Mouse (Mus musculus): Measurements from ENCODE around the gene Egfem1.

Egfem1 gene

DNA sequence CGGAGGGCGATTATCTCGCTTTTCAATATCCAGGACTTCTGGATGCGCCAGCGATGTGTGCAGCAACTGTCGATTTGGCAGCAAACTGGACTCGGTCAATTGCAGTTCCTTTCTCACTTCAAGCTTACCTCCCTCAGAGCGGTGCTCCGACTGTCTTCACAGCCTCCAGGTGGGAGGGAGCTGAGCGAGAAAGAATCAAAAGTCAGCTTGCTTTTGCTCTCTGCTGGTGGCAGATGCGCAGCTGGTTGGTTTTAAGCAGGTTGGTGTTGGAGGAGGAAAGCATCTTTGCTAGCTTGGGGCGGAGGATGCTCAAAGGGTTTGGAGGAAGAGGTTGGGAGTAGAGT is at the start of gene Egfem1:
Egfem1 (plus strand) TSS at position 72 of the 344 bp plus-strand sequence.
- DNase-seq (ENCODE audit: low spot score in 2 of 2): no peak

DNA sequence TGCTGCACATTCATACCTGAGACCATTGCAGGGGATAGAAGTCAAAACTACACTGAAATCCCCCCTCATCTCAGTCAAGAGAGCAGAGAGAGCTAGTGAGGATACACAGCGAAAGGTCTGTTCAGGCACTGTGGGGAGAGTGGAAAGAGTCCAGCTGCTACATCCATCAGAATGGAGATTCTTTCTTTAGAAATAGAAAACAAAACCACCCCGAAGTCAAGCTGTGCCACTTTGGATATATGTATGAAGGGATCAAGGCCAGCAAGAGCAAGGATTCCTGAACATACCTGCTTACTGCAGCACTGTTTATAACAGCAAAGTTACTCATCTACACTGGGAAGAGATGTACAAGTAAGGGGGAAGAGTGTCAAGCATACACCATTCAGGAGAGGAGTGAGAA is 48.7 kb upstream of the Egfem1 start:
- DNase-seq (ENCODE audit: low spot score in 2 of 2): no peak

DNA sequence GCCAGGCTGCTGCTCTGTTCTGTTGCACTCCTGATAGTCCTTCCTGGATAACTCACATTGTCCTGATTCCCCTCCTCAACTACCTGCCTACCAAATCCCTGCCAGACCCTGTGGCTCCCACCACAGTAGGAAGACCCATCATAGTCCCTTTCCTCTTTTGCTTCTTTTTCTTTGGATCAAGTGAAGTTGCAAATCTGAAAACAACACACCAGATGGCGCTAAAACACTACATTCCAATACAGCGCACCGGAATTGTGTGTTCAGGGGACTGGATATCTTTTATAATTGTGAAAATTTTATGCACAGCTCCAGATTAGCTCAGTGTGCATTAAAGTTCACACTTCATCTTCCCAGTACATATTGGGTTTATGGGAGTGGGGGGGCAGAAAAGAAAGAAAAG is 45.7 kb upstream of the Egfem1 start:
- peak; percentile 6 to 25 for DNase-seq (ENCODE audit: low spot score in 2 of 2)

DNA sequence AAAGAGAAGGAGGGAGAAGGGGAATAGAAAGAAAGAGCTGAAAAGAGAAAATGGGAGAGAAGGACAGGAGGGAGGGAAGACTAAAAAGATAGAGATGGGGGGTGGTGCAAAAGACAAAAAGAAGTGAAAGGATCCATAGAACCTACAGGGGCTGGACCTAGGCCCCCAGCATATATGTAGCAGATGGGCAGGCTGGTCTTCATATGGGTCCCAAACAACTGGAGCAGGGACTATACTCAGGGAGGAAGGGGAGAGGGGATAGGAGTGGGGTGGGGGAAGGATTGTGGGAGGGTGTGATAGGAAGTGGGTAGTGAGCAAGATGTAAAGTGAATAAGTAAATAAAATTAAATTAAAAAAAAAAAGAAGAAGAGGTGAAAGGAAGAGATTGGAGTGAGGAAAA is 45.2 kb upstream of the Egfem1 start:
- no peak for DNase-seq (ENCODE audit: low spot score in 2 of 2)

DNA sequence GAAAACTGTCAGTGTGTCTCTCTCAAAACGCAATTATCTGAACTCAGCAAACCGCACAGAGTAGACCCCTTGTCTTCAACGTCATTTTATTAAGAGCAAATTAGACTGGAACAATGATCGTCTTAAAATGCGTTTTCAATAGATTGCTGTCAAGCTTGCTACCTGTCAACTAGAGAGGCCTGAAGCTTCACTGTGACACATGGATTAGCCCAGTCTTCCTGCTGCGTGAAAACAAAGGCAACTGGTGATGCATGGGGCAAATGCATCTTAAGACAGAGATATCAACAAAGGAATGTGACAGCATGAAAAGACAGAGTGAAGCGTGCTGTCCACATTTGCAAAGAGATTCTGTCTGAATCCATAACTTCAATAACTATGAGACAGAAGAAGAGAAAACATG is 41.8 kb upstream of the Egfem1 start:
- DNase-seq (ENCODE audit: low spot score in 2 of 2): no peak

DNA sequence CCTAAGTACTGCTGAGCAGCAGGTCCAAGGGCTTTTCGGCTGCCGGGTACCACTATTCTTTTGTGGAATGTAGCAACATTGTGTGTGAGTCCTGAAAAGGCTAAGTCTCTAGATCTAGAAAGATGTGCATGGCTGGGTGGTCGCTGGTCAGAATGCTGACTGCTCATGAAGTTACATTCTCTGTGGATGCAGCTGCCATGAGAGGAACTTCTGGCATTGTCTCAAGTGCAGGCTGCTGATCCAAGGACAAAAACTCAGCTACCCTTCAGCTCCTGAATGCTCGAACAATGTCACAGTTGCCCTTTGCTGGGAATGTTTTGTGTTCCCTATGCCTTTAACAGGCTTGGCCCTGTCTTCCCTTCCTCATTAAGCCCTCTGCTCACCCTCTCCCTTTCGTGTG is 35.5 kb upstream of the Egfem1 start:
- DNase-seq (ENCODE audit: low spot score in 2 of 2): no peak

DNA sequence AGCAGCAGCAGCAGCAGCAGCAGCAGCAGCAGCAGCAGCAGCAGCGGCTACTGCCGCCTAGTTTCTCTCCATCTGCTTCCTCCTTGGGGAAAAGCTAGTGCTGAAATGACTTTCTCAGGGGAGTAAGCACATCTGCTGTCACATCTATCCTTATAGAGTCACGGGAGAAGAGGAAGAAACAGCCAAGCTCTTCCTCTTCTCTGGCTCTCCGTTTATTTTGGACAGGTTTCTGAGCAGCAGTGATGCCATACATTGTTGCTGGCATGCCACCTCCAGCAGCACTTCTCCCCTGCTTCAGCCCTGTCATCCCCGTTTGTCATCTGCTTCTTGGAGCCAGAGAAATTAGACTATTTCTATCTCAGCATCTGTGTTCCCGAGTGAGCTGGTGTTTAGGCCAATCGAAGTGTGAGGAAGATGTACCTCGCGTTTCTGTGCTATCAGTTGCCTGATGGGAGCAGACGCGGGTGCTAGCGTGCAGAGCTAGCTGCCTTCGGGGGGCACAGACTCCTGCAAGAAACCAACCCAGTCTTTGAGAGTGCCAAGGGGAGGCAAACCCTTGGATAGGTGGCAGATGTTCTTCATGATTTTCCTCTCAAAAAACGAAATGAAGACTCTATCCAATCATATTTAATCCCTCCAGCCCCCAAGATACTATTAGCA is 34.4 kb upstream of the Egfem1 start:
- DNase-seq (ENCODE audit: low spot score in 2 of 2): peak in 1 of 2 experiments; percentile 4

DNA sequence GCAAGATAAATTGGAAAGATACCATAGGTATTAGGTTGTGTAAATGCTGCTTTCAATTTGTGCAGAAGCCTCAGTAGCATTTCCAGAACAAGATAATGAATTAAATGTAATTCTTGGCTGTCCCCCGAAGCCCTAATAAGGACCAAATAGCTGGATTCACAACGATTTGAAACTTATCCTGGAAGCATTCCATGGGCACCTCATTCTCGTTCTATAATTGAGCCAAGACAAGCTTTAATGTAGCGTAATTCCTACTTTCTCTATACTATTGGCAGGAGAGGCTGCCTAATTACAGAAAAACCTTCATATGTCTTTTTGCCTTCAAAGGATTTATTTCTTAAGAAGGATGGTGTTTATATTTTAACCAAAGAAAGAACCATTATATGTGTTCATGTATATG is 18.7 kb upstream of the Egfem1 start:
- no peak for DNase-seq (ENCODE audit: low spot score in 2 of 2)

DNA sequence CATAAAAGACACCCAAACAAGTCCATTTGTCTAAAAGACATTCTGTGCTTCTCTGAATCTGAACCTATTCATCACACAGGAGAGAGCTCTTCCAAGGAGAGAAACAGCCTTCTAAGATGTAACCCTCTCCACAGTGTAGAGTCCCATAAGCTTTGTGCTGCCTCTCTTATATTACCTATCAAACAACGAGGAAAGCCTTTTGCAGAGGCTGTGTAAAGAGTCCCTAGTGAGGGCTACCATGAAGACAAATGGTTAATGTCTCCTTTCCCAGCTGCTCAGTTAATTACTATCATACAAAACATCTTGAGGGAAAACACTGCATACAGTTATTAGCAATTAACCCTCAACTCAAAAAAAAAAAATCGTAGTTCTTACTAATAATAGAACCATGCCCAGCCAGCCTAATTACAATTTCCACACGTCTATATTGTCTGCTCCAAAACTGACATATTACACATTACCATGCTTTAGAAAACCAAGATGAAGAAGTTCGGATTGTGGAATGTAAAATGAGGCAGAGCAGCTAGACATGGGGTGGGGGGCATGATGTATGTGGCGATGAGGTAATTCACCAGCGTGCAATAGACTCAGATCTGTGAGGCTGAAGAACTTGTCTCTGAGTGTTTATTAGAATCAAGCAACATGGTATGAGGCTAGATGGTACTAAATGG is 13.3 kb upstream of the Egfem1 start:
- DNase-seq (ENCODE audit: low spot score in 2 of 2): no peak

DNA sequence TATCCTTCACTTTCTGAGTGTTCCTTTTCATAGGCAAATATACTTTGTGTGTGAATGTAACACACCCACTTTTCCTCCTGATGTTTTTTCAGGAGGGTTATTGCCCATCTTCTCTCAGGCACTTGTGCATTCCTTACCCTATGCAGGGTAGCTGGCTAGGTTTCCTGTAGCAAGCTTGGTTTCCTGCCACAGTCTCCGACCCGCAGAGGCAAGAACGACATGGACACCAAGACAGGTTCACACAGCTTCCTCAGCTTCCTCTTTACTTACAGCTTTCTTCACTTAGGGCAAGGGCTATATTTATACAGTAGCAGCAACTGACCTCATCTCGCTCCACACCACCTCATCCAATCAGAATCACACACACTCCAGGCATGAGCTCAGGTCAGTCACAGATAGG is 10.5 kb upstream of the Egfem1 start:
- no peak for DNase-seq (ENCODE audit: low spot score in 2 of 2)

DNA sequence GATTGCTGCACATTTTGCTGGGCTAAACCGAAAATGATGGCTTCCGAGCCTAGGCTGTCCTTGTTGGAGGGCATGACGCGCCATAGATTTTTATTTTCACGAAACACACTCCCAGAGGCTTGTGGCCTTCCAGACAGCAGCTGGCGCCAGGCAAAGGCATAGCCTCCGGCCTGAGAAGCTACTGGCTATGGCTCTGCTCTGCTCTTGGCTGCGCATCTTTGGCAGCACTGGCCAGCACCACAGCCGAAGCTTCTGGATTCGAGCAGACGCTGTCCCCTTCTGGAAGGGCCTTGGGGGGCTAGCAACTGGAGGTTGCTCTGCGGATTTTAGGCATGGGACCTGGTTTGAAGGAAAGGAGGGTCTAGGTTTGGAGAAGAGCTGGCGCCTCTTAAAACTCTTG is 306 bp upstream of the Egfem1 start:
- DNase-seq (ENCODE audit: low spot score in 2 of 2): peak in 1 of 2 experiments; percentile 18

DNA sequence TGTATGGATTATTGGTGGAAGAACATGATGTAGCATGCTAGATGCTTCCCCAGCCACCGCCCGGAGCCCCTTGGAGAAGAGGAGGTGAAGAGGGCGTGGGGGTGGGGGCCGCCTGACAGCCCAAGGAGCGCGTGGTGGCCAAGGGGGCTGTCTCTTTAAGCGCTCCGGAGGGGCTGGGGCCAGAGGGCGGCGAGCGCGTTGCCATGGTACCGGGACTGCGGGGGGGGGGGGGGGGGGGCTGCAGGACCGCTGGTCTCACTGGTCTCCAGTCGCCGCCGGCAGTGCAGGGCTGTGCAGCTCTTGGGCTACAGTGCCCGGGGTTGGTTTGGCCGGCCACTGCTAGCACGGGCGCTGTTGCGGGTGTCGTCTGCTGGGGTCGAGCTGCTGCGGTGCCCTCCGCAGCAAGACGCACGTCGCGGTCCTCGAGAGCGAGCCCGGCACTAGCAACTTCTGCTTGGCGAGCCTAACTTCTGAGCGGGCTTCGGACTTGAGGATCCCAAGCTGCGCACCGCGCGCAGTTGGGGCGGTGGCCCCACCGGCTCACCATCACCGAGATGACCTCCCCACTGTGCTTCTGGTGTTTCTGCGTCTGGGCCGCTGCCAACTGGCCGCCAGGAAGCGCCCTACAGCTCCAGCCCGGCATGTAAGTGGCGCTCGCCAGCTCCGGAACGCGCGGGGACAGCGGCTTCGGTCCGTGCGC is 623 bp downstream of the Egfem1 start:
- DNase-seq (ENCODE audit: low spot score in 2 of 2): peak; percentile 27 to 41

DNA sequence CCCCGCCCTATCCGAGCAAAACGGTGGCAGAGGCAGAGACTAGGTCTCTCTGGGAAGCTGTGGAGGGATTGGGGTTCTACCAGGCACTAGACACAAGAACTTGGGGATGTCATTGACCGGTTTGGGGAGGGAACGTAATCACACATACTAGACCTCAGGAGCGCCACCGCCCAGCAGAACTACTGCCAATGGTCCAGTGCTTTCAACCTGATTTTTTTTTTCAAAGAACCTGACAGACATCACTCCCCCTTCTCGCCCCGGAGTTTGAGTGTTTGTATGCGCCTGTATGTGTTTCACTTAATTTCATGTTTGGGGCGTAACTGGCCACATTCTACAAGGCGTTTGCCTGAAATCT is 1.1 kb downstream of the Egfem1 start:
- no peak for DNase-seq (ENCODE audit: low spot score in 2 of 2)

DNA sequence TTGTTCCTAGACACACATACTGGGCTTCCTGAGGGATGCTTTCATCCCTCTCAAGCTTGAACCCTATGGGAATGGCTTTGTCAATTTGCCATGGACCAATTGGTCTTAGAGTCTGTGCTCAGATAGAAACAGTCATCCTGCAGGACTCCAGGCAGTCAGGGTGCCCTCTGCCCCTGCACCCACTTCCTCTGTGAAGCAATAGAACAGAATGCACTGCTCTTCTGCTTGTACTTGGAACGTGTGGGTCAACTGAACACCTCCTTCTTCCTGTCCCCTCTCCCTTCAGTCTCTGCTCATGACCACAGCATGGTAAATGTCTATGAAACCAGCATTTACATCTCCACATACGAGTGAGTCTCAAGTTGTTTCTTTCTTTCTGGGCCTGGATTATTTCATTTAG is 16.6 kb downstream of the Egfem1 start:
- DNase-seq (ENCODE audit: low spot score in 2 of 2): no peak

DNA sequence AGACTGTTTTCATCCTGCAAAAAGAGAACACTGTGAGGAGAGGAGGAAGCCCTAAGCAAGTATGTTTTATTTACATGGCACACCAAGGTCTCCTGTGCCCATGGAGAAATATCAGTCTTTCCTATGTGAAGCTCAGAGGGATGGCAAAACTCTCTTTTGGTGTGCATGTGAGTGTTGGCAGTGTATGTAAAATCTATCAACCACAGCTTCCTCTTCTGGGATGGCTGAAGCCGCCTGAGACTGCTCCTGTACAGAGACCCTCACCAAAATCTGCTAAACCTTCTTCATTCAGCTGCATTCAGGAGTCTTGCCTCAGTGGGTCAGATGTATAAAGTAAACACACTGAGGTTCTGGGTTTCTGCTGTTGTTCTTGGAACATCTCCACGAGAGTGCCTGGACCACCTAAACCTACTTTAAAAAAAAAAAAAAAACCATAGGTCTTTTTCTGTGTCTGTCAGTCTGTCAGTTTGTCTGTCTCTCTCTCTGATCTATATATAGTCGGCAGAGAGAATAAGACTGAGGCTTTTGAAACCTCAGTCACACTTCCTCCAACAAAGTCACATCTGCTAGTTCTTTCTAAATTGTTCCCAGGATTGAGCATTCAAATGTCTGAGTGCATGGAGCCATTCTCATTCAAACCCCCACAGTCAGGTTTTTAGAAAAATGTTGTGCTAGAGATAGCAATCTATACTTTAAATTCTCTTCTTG is 24.3 kb downstream of the Egfem1 start:
- DNase-seq (ENCODE audit: low spot score in 2 of 2): no peak

DNA sequence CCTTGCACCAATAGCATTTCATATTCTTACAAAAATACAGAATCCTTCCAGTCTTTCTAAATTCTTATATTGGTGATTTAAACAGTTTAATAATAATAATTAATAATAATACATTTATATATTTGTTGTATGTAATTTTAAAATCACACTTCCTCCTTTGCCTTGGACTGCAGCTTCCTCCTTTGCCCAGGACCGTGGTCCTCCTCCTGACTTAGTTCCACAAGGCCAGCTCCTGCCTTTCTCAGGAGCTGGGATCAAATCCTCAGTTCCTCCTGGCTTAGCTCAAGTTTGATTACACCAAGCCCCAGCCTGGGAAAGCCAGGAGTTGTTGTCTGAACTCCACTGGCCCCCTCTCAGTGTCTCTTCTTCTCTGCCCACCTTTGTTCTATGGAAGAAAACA is 25.3 kb downstream of the Egfem1 start:
- no peak for DNase-seq (ENCODE audit: low spot score in 2 of 2)

DNA sequence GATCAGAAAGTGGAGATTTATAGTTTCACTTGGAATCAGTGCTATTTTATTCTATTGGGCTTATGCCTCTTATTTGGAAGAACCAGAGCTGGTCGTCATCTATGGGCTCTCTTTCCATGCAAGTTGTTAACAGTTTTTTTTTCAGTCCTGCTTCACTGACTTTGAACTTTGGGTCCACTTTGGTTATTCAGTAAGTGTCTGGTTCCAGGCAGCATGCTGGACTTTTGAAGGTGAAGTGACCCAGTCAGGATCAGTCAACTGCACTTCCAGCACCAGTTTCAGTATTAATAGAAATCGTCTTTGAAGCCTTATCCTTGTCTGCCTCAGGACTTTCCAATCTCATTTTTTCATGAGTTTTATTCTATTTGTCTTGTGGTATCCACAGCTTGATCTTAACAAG is 28.5 kb downstream of the Egfem1 start:
- DNase-seq (ENCODE audit: low spot score in 2 of 2): no peak

DNA sequence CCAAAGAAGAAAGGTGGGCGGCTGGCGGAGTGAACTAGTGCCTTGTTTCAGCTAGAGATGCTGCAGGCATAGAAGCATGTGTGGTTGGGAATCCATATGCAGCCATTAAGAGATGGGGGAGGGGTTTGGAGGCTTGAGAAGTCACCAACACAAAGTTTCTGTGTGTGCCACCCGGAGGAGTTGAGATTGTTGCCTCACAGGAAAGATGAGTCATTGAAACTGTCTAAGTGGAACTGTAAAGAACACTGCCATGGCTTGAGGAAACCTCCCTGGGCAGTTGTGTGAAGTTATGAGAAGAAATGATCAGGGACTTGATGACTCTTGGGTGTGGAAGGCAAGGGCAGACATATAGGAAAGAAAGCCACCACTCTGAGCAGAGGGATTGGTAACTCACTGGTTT is 32.7 kb downstream of the Egfem1 start:
- DNase-seq (ENCODE audit: low spot score in 2 of 2): no peak

DNA sequence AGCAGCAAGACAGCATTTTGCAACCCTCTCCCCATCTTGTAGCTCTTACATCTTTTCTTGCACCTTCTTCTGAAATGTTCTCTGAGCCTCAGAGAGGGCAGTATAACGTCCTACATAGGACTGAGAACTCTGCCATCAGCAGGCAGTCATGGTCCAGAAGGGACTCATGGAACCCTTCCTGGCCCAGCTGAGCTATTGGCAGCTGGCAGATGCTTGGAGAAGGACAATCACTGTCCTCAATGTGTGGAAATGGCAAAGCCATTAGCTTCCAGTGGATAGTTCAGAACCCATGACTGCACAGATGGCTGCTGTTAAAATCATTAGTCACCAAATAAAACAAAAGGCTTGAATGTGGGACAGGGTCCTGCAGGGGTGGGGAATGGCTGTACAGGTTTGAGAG is 35.6 kb downstream of the Egfem1 start:
- DNase-seq (ENCODE audit: low spot score in 2 of 2): no peak

DNA sequence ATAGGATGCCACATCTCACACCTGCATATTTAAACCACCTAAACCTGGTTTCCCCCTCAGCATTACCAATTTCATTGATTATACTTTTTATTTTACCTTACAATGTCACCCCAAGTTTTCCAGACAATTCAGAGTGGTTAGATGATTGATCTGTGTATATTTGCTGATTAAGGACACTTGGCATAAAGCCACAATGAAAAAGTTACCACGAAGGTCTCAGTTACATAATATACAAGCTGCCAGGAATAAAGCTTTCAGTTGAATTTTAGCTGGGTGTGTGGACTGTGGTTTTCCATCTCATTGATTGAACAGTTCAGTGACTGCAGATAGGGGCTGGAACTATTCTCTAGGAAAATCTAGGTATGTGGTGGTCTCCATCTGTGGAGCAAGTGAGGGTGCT is 40.7 kb downstream of the Egfem1 start:
- no peak for DNase-seq (ENCODE audit: low spot score in 2 of 2)

DNA sequence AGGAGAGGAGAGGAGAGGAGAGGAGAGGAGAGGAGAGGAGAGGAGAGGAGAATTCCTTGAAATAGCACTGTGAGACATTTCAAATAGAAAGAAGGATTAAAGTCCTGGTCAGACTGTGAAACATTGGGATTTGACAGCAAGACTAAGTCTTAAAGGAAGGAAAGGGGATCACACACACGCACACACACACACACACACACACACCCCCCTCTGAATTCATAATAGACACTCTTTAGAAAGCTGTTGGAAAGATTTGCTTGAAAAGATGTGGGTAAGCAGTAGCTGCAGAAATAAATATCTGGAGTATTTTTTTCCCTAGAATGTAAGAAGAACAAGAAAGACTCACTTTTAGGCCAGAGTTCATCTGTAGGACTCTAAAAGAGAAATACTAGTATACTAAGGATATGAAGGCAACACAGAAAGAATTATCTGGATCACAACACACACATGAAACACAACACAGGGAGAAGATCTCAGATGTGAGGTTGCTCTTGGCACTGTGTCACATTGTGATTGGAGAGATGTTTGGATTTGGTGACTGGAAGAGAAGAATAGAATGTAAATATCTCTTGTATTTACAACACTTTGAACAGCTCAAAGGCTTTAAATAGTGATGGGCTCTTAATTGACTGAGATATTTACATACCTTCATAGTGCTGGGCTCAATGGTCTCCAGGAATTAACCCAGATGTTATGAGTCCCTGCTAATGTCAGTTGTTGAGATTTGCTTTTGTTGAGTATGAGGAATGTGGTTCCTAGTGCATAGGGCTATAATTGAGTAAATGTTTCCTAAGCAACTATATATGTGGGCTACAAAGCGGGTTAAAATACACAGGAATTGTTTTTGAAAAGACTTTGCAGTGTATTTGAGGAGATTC is 50.5 kb downstream of the Egfem1 start:
- DNase-seq (ENCODE audit: low spot score in 2 of 2): no peak

DNA sequence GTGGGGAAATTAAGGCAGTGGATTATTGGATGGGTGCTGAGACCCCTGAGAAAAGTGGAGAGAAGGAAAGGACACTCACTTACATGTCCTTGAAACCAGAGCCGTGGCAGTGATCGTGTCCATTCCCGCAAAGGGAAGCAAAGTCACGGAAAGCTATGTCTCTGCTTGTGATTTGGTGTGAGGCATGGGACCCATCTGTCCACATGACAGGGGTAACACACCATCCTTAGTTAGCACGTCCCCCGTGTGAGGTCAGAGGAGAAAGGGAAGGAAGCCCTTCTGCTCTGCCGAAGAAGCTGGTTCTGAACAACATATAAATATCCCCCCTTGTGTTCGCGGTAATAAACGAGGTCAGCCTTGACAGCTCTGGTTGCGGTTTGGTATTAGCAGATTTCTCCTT is 52.7 kb downstream of the Egfem1 start:
- no peak for DNase-seq (ENCODE audit: low spot score in 2 of 2)

All from frontal cortex, postnatal 10 days (tissue).